Mouse (Mus musculus): ENCODE results near the gene Camkmt. TPM values are rescaled to one million over a fixed set of nuclear protein-coding genes. Genes with fewer than 3 reads are reported as not detected.
A peak's percentile ranks its signal among the peaks of the same experiment; 100 is the strongest.

Camkmt gene
- total RNA-seq, 2 experiments from 2014 or later: 2.3 TPM

- intact Hi-C loops (cut with DNase I): no loop called here
- DNase-seq: no peak
Measured at GRCm38 (mm10) chr17:85162569-85163271, 72.4 kb downstream of the Camkmt start.

GRCm38 (mm10) chr17:85163272-85163610 lies 72.9 kb downstream of the Camkmt start:
- intact Hi-C loops (cut with DNase I): no loop called here
- no peak for DNase-seq

GRCm38 (mm10) chr17:85168761-85169160 lies 78.4 kb downstream of the Camkmt start:
- intact Hi-C loops (cut with DNase I): no loop called here
- no peak for DNase-seq

DNA sequence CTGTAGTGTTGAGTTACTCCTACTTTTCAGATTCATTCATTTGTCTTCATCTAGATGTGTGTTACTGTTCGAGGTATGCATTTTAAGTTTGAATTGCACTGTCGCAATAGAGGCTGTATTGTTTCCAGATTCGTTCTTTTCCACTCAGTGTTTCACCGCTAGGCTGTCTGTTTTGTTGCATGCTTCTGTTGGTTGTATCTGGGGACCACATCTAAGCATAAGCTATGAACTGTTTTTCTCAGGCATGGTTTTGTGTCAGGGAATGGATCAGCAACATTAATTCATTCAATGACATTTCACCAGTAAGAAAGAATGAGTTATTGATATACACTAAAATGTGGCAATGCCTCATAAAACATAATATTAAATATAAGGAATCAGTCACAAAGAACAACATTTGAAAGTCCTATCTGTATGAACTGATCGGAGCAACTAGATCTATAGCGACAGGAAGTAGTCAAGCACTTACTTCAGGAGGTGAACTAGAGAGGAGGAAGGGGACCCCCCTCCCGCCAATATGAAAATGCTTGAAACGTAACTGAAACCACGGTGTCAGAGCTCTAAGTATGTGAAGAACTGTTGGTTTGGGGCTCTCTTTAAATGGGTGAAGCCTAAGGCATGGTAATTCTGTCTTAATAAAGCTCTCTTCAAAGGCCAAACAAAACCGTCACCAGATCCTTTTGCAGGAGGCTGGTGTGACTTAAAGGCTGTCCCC lies 80.3 kb downstream of the Camkmt start:
- no peak for DNase-seq
- intact Hi-C loops (cut with DNase I): no loop called here

DNA sequence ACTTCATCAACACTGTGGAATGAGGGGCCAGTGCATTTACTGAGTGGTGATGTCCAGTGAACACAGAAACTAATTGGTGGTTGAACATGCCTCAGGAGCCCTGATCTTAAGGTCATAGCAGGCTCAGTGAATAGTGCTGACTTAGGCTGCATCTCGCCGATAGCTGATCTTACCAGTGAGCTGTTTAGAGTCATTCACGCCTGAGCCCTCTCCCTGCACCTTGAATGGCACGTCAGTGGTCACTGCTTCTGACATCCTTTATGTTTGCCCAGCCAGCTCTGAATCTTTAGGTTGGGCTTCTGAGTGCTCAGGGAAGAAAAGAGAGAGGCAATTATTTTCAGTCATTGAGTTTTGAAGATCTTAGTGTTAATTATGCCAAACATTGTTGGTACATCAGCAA lies 81.6 kb downstream of the Camkmt start:
- no peak for DNase-seq
- intact Hi-C loops (cut with DNase I): no loop called here

DNA sequence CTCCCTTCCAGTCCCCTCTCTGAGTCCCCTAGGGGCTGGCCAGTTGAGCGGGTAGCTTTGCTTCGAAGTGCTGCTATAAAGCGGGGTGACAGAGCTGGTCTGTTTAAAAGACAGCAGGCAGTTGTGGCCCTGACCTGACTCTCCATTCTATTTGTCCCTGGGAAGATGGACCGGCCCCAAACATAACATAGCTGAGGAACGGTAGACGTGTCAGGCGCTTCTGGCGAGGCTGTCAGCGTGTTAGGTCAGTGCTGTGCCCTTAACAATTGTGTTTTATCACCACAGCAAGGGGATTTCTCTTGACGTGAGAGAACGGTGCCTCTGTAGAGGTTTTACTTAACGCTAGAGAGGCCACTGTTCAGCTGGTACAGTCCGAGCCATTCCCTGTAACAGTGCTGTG lies 86.9 kb downstream of the Camkmt start:
- intact Hi-C loops (cut with DNase I): no loop called here
- DNase-seq: peak in 1 of 2 experiments; percentile 2

DNA sequence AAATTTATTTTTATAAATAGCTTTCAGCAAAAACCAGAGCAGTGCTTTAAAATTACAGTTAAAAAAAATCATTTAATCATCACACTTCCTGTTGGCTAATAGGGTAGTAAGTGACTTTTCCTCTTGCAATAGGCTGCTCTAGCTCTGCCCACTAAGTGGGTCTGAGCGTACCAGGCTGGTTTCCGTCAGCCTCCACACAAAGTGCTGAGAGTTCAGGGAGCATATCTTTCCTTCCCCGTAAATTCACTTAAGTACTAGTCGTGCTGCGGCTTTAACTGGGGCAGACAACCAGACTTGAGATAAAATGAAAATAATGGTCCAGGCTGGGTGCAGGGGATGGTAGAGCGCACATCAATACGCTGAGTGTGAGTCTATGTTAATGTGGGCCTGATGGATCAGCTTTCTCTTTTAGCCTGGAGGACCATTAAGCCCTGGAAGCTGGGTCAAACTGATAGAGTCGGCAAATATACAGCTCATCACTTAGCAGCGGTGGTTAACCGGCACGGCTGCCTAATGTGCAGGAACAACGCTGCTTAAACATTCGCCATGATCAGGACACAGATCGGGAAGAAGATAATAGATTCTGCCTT lies 90.2 kb downstream of the Camkmt start:
- intact Hi-C loops (cut with DNase I): no loop called here
- no peak for DNase-seq

- DNase-seq: peak; percentile 85 to 89
- intact Hi-C loops (cut with DNase I): loop anchor here (1.0 to 2.0 kb wide), 3 partner anchors 73 to 444 kb away; no protein-coding TSS in a partner anchor
Measured at GRCm38 (mm10) chr17:85189227-85190127, 99.1 kb downstream of the Camkmt start.

- intact Hi-C loops (cut with DNase I): no loop called here
- DNase-seq: no peak
Measured at GRCm38 (mm10) chr17:85190128-85190435, 99.7 kb downstream of the Camkmt start.

DNA sequence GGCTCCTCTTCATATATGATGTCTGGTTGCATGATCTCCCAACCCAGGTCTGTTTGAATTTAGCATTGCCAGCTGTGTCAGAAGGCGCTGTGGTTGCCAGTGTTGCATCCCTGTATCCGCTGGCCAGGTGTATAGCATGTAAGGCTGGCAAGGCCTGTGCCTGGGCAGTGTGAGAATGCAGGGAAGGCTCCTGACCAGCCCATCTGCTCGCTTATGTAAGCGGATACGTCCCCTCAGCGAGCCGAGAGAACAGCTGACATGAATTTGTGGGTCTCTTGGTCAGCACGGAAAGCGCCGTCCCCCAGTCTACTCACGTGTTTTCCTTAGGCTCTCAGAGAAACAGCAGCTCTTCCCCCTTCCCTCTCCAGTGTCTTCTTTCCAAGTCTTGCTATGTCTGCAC lies 102.9 kb downstream of the Camkmt start:
- intact Hi-C loops (cut with DNase I): no loop called here

DNA sequence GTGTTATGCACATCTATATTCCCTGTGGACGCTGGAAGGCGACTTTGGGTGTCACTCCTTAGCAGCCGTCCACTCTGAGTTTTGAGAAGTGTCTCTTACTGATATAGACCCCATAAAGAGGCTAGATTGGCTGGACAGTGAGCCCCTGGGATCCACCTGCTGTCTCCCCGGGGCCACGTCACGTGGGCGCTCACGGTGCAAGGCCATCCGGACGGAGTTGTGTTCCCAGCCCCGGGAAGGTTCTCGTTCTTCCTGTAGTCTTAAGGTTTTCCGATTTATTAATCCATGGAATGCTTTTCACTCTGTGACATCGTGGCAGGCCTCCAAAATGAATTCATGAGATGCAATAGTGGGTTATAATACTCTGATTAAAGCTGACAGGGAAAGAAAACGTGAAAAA lies 108.4 kb downstream of the Camkmt start:
- no peak for DNase-seq
- intact Hi-C loops (cut with DNase I): no loop called here

More for the DNA sequence above, 102.9 kb downstream of the Camkmt start:
- no peak for DNase-seq

- DNase-seq: no peak
Measured at GRCm38 (mm10) chr17:85199321-85199720, 109.0 kb downstream of the Camkmt start.

GRCm38 (mm10) chr17:85218054-85218453 lies 127.7 kb downstream of the Camkmt start:
- peak in 1 of 2 experiments; percentile 2 for DNase-seq
- intact Hi-C loops (cut with DNase I): no loop called here

More at GRCm38 (mm10) chr17:85199321-85199720, 109.0 kb downstream of the Camkmt start:
- intact Hi-C loops (cut with DNase I): no loop called here

- no peak for DNase-seq
- intact Hi-C loops (cut with DNase I): no loop called here
Measured at GRCm38 (mm10) chr17:85242109-85242508, 151.8 kb downstream of the Camkmt start.

GRCm38 (mm10) chr17:85248962-85249361 lies 158.6 kb downstream of the Camkmt start:
- intact Hi-C loops (cut with DNase I): no loop called here
- no peak for DNase-seq

DNA sequence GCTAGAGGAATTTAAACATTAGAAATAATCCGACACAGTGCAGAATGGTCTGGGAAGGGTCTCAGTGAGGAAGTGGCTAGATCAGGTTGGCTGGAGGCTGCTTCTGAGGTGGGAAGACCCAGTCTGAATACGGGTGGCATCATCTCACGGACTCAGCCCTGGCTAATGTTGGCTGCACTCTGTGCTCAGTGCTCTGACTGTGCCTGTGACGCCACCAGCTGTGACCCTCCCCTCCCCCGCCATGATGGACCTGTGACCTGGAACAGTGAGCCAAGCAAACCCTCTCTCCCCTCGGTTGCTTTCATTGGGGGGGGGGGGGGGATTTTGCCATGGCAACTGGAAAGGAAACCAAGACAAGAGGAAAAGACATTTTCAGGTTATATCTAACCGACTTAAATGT lies 159.4 kb downstream of the Camkmt start:
- intact Hi-C loops (cut with DNase I): no loop called here
- DNase-seq: no peak

GRCm38 (mm10) chr17:85256930-85257329 lies 166.6 kb downstream of the Camkmt start:
- intact Hi-C loops (cut with DNase I): no loop called here
- no peak for DNase-seq

GRCm38 (mm10) chr17:85257348-85257747 lies 167.0 kb downstream of the Camkmt start:
- intact Hi-C loops (cut with DNase I): no loop called here
- no peak for DNase-seq

DNA sequence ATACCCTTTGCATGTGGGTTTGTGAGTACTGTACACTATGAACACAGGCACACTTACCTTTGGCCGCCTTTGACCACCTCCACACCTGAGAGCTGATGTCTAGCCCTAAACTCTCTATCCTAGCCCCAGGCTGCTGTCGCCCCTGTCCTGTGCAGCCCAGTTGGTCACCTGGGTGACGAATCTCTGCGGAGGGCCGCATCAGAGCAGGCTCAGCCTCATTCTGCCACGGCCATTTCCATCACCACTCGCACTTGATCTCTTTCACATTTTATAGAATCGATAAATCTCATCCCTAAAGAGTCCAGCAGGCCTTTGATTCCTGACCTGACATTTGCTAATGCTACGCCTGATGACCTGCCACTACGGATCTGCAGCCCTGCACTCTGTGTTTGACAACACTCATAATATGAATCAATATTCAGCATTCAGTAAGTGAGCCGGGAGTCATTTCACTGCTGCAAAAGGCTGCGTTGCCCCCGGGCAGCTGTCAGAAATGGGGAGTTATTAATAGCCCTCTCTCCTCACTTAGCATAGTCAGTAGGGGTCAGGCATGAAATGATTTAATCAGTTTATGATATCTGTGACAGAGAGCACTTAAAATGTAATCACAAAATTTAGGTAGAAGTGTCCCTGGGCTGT lies 168.5 kb downstream of the Camkmt start:
- DNase-seq: no peak
- intact Hi-C loops (cut with DNase I): no loop called here

DNA sequence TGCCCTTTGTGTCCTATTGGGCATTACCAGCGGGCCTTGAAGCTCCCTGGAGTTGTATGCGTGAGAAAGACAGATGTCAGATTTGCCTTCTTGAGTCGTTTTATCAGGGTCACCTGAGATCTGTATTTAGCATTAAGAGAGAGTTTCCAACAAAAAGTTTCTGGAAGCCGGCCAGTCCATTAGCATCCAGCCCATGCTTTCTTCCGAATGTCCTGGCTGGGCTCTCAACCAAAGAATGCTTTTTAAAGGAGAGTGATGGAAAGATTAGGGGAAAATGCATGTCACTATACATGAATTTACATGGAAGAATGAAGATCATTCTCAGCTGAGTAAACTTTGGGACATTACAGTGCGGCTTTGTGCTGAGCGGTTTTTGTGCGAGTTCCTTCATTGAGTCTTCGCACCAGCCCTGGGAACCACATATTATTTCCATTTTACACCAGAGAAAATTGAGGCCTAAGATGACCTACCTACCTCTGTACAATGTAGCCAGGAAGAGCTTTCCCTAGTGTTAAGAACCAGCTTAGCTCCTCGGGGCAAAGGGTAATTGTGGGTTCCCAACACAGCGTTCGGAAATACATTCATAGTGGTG lies 176.6 kb downstream of the Camkmt start:
- intact Hi-C loops (cut with DNase I): no loop called here
- DNase-seq: no peak
